Mouse (Mus musculus) cortical plate, adult 2 months (tissue): ENCODE measurements at regions not wholly inside any gene's neighbourhood (a gene's known extent, or its start where the extent isn't known, plus 50 kb on each side); places are given as distances from the start of the nearest gene placed in this dataset.

Experiments used
- CTCF ChIP-seq: fragments of 200-500 bp; IDR thresholded peaks from 2 replicates; pipeline ENCODE4 v1.5.1; 2011; ENCODE audit warnings: mild to moderate bottlenecking, control low read depth, low read length; ENCODE audit not compliant: insufficient read depth; ENCODE audit errors: extremely low read depth
- POLR2A ChIP-seq: fragments of 200-500 bp; IDR thresholded peaks from 2 replicates; pipeline ENCODE4 v1.6.1; 2011; ENCODE audit warnings: mild to moderate bottlenecking, low read length, control low read depth; ENCODE audit not compliant: insufficient read depth; ENCODE audit errors: extremely low read depth

DNA sequence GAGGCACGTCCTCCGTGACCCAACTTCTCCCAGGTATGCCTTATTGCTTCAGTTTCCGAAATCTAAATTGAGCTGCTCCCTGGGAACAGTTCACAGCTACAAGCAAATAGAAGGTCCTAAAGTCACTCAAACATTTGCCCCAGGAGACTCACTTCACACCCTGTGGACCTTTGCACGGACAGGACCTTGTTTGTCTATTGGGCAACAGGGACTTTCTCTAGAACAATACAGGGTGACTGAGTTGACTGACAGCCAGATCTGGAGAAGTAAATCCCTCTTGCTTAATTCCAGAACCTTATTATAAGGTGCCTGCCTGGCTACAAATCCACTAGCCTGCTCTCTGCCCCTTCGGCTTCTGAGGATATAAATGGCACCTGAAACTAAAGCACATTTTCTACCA lies 220.5 kb upstream of the Irx4 start:
- no peak for TF ChIP-seq CTCF
- no peak for TF ChIP-seq POLR2A
